Mouse (Mus musculus): Measurements from ENCODE around the gene Fkbp15. TPM values are rescaled to one million over a fixed set of nuclear protein-coding genes. Genes with fewer than 3 reads are reported as not detected.
A peak's percentile ranks its signal among the peaks of the same experiment; 100 is the strongest.

Fkbp15 gene
- total and polyA plus RNA-seq, 2 experiments from 2014 or later, result 11.8 to 34.3 TPM

DNA sequence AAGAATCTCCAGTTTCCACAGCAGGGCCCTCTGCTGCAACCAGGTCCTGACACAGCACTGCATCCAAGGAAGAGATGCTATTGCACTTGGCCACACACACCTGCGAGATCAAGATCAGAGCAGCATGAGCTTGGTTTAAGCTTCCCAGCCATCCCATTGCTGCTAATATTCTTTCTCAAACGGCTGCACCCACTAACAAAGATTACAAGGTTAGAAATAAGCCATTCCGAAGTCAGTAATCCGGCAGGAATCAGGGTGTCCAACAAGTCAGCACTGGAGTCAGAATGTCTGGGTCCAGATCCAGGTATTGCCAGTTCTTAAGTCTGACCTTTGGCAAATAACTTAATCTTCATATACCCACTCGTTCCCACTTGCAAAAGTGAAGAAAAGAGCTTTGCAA is 21.8 kb downstream of the Fkbp15 start:
- Histone ChIP-seq H3K27ac (ENCODE audit: low read depth) (no peak overlapping the region), H3K36me3 (replicated peaks; ENCODE audit: control insufficient read depth, insufficient read depth, low read length) (peaks cover 68% of the 10 kb centered on the region), H3K4me2 (ENCODE audit: low read depth, low read length) (no peak overlapping the region), H3K9me3 (replicated peaks; ENCODE audit: control insufficient read depth, low read length) (no peaks in the 10 kb centered on the region), H3K4me3 (ENCODE audit: low read depth, low read length) (no peak overlapping the region), H3K9ac (replicated peaks; ENCODE audit: low read depth, low read length) (no peak overlapping the region), H3K4me1 (ENCODE audit: control insufficient read depth, insufficient read depth) (no peaks in the 10 kb centered on the region), H3K27me3 (ENCODE audit: control insufficient read depth, insufficient read depth, low read length) (no peaks in the 10 kb centered on the region)
- TF ChIP-seq EP300 (IDR thresholded peaks at IDR 0.05; ENCODE audit: low read depth), result no peak
- no peak for TF ChIP-seq CTCF (IDR thresholded peaks at IDR 0.05; ENCODE audit: low read depth)
- 86% methylated on average over 5 of the region's 5 CpGs for WGBS
- no peak for DNase-seq (ENCODE audit: low spot score)
- no peak for ATAC-seq (ENCODE audit: insufficient read depth, low read depth)

DNA sequence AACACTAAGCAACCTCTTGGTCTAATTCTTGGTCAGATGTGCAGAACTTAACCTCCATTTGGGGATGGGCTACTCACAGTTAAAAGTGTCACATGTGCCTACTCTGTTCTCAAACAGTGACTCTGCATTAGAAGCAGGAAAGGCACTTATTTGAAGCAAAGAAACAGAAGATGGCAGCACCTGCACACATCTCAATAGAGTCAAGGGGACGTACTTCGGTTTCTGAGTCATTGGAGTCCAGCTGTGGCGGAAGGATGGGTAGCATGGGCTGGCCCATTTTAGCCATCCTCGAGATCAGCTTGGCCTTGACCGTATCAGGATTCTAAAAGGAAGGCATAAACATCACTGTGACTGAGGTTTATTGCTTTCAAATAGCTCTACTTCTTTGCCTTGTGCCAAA is 28.4 kb downstream of the Fkbp15 start:
- WGBS, result 60% methylated on average over 5 of the region's 5 CpGs
- DNase-seq (ENCODE audit: low spot score), result no peak
- no peaks in the 10 kb centered on the region for H3K4me1 ChIP-seq (ENCODE audit: control insufficient read depth, insufficient read depth)
- peak; percentile 51; the same call in 1 of the 2 replicates for ATAC-seq (ENCODE audit: insufficient read depth, low read depth)
- H3K9ac ChIP-seq (replicated peaks; ENCODE audit: low read depth, low read length), result no peak overlapping the region
- no peak overlapping the region for H3K27ac ChIP-seq (ENCODE audit: low read depth)
- no peaks in the 10 kb centered on the region for H3K27me3 ChIP-seq (ENCODE audit: control insufficient read depth, insufficient read depth, low read length)
- H3K4me3 ChIP-seq (ENCODE audit: low read depth, low read length), result no peak overlapping the region
- no peaks in the 10 kb centered on the region for H3K9me3 ChIP-seq (replicated peaks; ENCODE audit: control insufficient read depth, low read length)
- peaks cover 65% of the 10 kb centered on the region for H3K36me3 ChIP-seq (replicated peaks; ENCODE audit: control insufficient read depth, insufficient read depth, low read length)
- H3K4me2 ChIP-seq (ENCODE audit: low read depth, low read length), result no peak overlapping the region
- TF ChIP-seq EP300 (IDR thresholded peaks at IDR 0.05; ENCODE audit: low read depth) (no peak), CTCF (IDR thresholded peaks at IDR 0.05; ENCODE audit: low read depth) (peak; percentile 45)

DNA sequence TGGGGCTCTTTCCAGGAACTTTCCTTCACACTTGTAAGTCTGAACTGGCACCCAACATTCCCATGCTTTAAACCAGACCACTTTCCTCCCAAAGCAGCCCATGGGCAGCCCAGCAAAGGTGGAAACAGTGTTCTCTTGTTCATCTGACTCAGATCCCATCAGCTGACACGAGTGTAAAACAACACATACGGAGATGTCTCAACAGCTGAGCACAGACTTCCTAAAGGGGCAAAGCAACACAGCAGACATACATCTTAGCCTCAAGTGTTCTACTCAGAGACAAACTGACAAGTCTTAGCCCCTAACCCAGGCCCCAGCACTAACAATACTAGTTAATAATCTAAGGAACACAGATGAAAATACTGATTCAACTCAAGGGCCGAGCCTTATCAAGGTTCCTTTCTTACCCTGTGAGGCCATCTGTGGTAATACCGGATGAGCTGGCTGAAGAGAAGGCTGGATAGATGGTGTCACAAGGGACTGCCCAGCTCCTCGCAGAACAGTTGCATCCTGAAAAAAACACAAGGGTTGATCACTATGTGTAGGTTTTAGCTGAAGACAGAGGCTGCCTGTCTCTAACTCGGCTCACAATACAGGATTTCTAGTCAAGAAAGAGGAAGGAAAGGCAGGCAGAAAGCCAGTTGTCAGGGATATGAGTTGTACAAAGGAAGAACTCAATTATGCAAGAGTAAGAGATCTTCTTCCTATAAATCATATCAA is 31.2 kb downstream of the Fkbp15 start:
- peaks cover 70% of the 10 kb centered on the region for H3K36me3 ChIP-seq (replicated peaks; ENCODE audit: control insufficient read depth, insufficient read depth, low read length)
- H3K4me1 ChIP-seq (ENCODE audit: control insufficient read depth, insufficient read depth), result no peaks in the 10 kb centered on the region
- no peak for TF ChIP-seq EP300 (IDR thresholded peaks at IDR 0.05; ENCODE audit: low read depth)
- TF ChIP-seq CTCF (IDR thresholded peaks at IDR 0.05; ENCODE audit: low read depth), result no peak

DNA sequence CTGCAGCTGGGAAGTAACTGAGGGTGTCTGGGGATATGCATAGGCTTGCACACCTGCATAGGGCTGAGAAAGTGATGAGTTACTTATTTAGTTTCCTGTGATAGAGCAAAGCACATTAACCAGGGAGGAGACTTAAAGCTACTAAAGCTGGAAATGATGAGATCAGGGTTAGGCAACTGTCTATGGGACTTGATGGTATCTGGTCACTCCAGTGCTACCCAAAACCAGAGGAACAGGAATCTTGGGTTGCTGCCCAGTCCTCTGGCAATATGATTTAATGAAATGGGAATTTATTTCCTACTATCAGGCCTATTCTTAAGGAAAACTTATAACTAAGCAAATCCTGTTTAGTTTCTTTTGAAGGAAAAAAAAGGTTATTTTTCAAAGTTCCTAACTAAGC is 34.2 kb downstream of the Fkbp15 start:
- ATAC-seq (ENCODE audit: insufficient read depth, low read depth), result no peak
- Histone ChIP-seq H3K36me3 (replicated peaks; ENCODE audit: control insufficient read depth, insufficient read depth, low read length) (peaks cover 84% of the 10 kb centered on the region), H3K4me1 (ENCODE audit: control insufficient read depth, insufficient read depth) (no peaks in the 10 kb centered on the region), H3K27ac (ENCODE audit: low read depth) (no peak overlapping the region), H3K4me3 (ENCODE audit: low read depth, low read length) (no peak overlapping the region), H3K4me2 (ENCODE audit: low read depth, low read length) (no peak overlapping the region), H3K27me3 (ENCODE audit: control insufficient read depth, insufficient read depth, low read length) (no peaks in the 10 kb centered on the region), H3K9me3 (replicated peaks; ENCODE audit: control insufficient read depth, low read length) (no peaks in the 10 kb centered on the region), H3K9ac (replicated peaks; ENCODE audit: low read depth, low read length) (no peak overlapping the region)
- TF ChIP-seq EP300 (IDR thresholded peaks at IDR 0.05; ENCODE audit: low read depth) (no peak), CTCF (IDR thresholded peaks at IDR 0.05; ENCODE audit: low read depth) (no peak)
- DNase-seq (ENCODE audit: low spot score), result no peak

More for the DNA sequence above, 31.2 kb downstream of the Fkbp15 start:
- no peaks in the 10 kb centered on the region for H3K27me3 ChIP-seq (ENCODE audit: control insufficient read depth, insufficient read depth, low read length)
- WGBS, result 57% methylated on average over 6 of the region's 6 CpGs
- no peak overlapping the region for H3K27ac ChIP-seq (ENCODE audit: low read depth)
- DNase-seq (ENCODE audit: low spot score) (no peak), ATAC-seq (ENCODE audit: insufficient read depth, low read depth) (no peak)
- H3K9me3 ChIP-seq (replicated peaks; ENCODE audit: control insufficient read depth, low read length), result no peaks in the 10 kb centered on the region
- no peak overlapping the region for H3K9ac ChIP-seq (replicated peaks; ENCODE audit: low read depth, low read length)
- no peak overlapping the region for H3K4me2 ChIP-seq (ENCODE audit: low read depth, low read length)
- H3K4me3 ChIP-seq (ENCODE audit: low read depth, low read length), result no peak overlapping the region

DNA sequence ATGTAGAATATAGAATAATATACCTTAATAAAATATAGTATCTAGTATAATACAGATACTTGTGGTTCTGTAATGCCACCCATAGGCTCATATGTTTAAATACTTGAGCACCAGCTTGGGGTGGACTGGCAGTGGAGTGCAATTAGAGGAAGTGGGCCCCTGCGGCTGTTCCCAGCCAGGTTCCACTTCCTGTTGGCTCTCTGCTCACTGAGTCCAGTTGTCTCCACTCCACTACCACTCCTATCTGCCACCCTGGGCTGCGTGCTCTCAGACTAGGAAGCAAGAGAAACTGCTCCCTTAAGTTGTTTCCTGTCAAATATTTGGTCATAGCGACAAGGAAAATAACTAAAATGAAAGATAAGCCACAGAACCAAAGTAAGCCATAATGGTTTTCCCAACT is 37.7 kb downstream of the Fkbp15 start:
- Histone ChIP-seq H3K27ac (ENCODE audit: low read depth) (no peak overlapping the region), H3K36me3 (replicated peaks; ENCODE audit: control insufficient read depth, insufficient read depth, low read length) (peaks cover 91% of the 10 kb centered on the region), H3K4me1 (ENCODE audit: control insufficient read depth, insufficient read depth) (no peaks in the 10 kb centered on the region), H3K9me3 (replicated peaks; ENCODE audit: control insufficient read depth, low read length) (no peaks in the 10 kb centered on the region), H3K4me2 (ENCODE audit: low read depth, low read length) (no peak overlapping the region), H3K4me3 (ENCODE audit: low read depth, low read length) (no peak overlapping the region), H3K9ac (replicated peaks; ENCODE audit: low read depth, low read length) (no peak overlapping the region), H3K27me3 (ENCODE audit: control insufficient read depth, insufficient read depth, low read length) (no peaks in the 10 kb centered on the region)
- DNase-seq (ENCODE audit: low spot score), result no peak
- TF ChIP-seq CTCF (IDR thresholded peaks at IDR 0.05; ENCODE audit: low read depth) (no peak), EP300 (IDR thresholded peaks at IDR 0.05; ENCODE audit: low read depth) (no peak)
- no peak for ATAC-seq (ENCODE audit: insufficient read depth, low read depth)
- 73% methylated on average over 3 of the region's 3 CpGs for WGBS

DNA sequence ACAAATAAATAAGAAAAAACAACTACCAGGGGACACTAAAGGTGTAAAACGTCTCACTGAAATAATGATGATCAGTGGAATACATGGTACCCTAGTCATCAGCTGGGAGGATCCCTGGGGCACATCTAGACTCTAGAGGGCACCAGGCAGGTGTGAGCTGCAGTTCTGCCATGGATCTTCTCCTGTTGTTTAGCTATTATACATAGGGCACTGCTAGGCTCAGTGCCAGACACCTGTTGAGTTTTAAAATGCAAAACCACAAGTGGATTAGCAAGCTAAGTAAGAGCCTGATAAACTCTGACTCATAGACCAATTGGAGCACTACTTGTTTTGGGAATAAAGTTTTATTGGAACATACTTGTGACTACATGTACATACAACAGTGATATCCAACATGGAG is 42.1 kb downstream of the Fkbp15 start:
- H3K4me3 ChIP-seq (ENCODE audit: low read depth, low read length), result no peak overlapping the region
- DNase-seq (ENCODE audit: low spot score) (no peak), ATAC-seq (ENCODE audit: insufficient read depth, low read depth) (no peak)
- H3K27me3 ChIP-seq (ENCODE audit: control insufficient read depth, insufficient read depth, low read length), result no peaks in the 10 kb centered on the region
- no peak overlapping the region for H3K9ac ChIP-seq (replicated peaks; ENCODE audit: low read depth, low read length)
- no peaks in the 10 kb centered on the region for H3K4me1 ChIP-seq (ENCODE audit: control insufficient read depth, insufficient read depth)
- no peaks in the 10 kb centered on the region for H3K9me3 ChIP-seq (replicated peaks; ENCODE audit: control insufficient read depth, low read length)
- 61% methylated on average over 1 of the region's 1 CpGs for WGBS
- H3K27ac ChIP-seq (ENCODE audit: low read depth), result no peak overlapping the region
- no peak overlapping the region for H3K4me2 ChIP-seq (ENCODE audit: low read depth, low read length)
- TF ChIP-seq CTCF (IDR thresholded peaks at IDR 0.05; ENCODE audit: low read depth) (no peak), EP300 (IDR thresholded peaks at IDR 0.05; ENCODE audit: low read depth) (no peak)
- peaks cover 77% of the 10 kb centered on the region for H3K36me3 ChIP-seq (replicated peaks; ENCODE audit: control insufficient read depth, insufficient read depth, low read length)
